Mouse (Mus musculus) adipocyte (in vitro differentiated cells): Measurements from ENCODE around the gene Adgrf5.
A peak's percentile ranks its signal among the peaks of the same experiment; 100 is the strongest.
"Not testable (repeated sequence)": the region's sequence is repeated elsewhere in the genome, so short reads cannot be mapped to it uniquely, and the experiment has no call there.

Experiments used
- DNase-seq: peaks from one replicate; pipeline ENCODE4 v3.0.0-alpha.2; 2016; ENCODE audit warnings: low spot score

The Adgrf5 gene

DNA sequence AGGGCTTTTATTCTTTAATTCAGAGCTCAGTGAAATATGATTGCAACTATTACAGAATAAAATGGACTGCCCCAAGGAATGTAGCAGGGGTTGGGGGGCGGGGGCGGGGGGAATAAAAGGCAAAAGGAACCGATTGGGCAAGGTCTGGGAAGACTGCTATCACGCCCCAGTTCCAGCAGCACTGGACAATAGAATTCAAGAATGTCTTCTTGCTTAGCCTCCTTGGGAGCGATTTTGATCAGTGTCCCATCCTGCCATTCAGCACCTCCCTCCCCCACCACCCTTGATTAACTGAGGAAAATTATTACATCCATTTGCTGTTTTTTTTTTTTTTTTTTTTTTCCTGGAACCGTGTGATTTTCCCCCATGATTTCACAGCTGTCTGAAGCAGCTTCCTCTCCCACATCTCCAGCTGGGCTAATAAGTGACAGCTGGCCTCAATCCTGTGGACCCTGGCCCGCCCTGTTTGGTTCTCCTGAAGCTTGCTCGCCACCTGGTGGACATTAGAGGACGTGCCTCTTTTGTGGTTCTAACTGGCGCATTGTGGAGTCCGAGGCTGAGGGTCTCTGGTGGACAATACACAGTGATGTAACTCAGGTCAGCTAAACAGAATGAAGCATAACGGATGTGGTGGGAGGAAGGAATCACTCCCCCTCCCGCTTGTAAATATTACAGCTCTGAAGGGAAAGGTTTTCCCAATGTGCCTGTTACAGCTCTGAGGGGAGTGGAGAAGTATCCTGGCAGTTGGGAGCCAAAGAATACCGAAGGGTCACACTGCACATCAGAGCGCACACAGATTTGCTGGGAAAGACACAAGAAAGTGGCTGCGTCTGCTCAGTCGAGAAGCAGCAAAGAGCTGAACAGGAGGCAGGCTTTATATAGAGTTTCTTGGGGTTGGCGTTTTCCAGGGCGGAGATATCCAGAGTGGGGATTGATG is 100.3 kb downstream of the Adgrf5 start:
- peak; percentile 71 for DNase-seq

DNA sequence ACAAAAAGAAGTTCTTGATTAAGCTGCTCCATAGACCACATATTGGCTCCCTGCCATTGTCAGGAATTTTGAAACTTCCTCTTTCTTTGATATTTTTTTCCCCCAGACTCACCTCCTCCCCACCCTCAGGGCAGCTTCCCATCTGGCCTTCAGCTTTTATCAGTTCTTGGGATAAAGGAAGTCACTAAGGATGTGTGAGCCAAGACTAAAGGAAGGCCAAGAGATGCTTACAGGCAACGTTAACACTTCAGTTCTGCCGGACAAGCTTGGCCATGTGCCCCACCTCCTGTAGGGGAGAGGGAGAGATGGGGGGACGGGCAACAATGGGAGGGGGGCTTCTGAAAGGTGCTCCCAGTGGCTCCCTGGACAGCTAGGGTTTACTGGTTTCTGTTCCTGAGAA is 109.8 kb downstream of the Adgrf5 start:
- DNase-seq = no peak

GRCm38 (mm10) chr17:43472558-43472957 is 112.3 kb downstream of the Adgrf5 start:
- DNase-seq = no peak

GRCm38 (mm10) chr17:43474775-43475174 is 114.5 kb downstream of the Adgrf5 start:
- DNase-seq = no peak

GRCm38 (mm10) chr17:43477621-43478020 is 117.4 kb downstream of the Adgrf5 start:
- DNase-seq = no peak

GRCm38 (mm10) chr17:43485982-43486381 is 125.7 kb downstream of the Adgrf5 start:
- no peak for DNase-seq

- DNase-seq = no peak
Observed at GRCm38 (mm10) chr17:43488439-43489151, 128.3 kb downstream of the Adgrf5 start.

- not testable (repeated sequence) for DNase-seq
Observed at GRCm38 (mm10) chr17:43490371-43490770, 130.1 kb downstream of the Adgrf5 start.

DNA sequence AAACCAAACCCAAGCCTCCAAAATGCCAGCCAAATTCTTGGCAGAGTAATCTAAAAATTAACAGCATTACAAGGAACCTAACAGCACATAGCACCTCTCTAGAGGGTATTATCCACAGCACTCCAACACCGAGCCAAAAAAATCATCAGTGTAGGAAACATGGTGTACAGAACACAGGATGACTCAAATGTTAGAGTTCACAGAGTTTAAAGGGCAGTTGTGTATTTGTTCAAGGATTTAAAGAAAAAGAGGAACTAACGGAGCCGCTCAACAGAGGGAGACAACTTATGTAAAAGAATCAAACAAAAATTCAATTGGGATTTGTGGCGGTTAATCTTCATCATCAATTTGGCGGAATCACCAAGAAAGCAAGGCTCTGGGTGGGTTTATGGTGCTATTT is 135.3 kb downstream of the Adgrf5 start:
- DNase-seq = no peak

DNA sequence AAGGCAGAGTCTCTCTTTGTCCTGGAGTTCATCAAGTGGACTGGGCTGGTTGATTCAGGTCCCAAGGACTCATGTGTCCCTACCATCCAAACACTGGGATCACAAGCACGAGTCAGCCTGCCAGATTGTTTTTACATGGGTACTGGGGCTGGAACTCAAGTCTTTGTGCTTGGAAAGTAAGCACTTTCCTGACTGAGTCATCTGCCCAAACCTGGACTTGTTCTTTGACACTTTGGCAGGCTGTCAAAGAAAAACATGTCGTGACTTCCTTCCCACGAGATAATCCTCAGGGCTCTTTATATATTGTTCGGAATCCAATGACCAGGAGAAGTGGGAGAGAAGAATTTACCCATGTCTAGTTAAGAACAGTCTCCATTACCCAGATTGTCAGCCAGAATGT is 137.3 kb downstream of the Adgrf5 start:
- no peak for DNase-seq

GRCm38 (mm10) chr17:43500513-43500912 is 140.3 kb downstream of the Adgrf5 start:
- DNase-seq = no peak

GRCm38 (mm10) chr17:43501223-43501622 is 141.0 kb downstream of the Adgrf5 start:
- DNase-seq = no peak

- no peak for DNase-seq
Observed at GRCm38 (mm10) chr17:43501631-43502030, 141.4 kb downstream of the Adgrf5 start.

GRCm38 (mm10) chr17:43502592-43502991 is 142.3 kb downstream of the Adgrf5 start, which contains the start of gene Mep1a:
TSS of gene Mep1a (minus strand) at chr17:43502812.
- DNase-seq = no peak

DNA sequence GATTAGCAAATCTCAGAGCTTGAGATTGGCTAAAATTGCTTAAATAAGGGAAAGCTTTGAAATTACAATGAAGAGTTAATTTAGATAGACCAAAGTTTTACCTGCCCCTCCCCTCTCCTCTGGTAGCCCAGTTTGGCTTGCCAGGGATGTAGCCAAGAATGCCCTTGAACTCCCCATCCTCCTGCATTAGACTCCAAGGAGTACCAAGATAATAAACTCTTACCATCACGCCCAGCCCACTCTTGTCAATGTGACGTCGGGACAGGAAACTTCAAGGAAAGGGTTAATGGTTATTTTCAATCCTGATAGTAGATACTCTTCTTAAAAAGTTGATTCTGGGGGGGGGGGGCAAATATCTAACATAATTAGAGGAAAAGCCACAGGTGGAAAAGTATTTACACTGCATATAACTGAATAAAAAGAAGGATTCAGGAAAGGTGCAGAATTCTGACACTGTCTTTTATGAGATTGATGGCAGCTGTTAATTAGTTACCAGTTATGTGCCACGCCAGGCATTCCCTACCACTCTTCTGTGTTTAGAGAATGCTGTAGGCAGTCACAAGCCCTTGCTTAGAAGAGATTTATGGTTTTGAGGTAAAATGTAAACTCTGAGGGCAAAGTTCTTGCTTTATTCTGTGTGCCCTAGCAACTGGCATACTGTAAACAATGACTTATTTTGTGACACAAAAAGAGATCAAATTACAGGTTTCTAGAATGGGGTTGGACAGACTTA is 143.8 kb downstream of the Adgrf5 start:
- DNase-seq = no peak

GRCm38 (mm10) chr17:43504594-43504934 is 144.3 kb downstream of the Adgrf5 start:
- no peak for DNase-seq
